Mouse (Mus musculus) heart, embryonic 14.5 days (tissue): ENCODE data around the gene Zfp882. TPM values are rescaled to one million over a fixed set of nuclear protein-coding genes. Genes with fewer than 3 reads are reported as not detected.
"Not testable (repeated sequence)": the region's sequence is repeated elsewhere in the genome, so short reads cannot be mapped to it uniquely, and the experiment has no call there.

Experiments used
- ATAC-seq: fragments of 200-750 bp; cut with Nextera tagmentation; 2 replicates; pipeline ENCODE4 v1.8.0; 2017; ENCODE audit warnings: low read depth, moderate TSS enrichment; ENCODE audit not compliant: insufficient number of reproducible peaks, insufficient read depth, low FRiP score
- H3K27ac ChIP-seq, 2 experiments: fragments of 200-500 bp in 1 of 2; fragments of 300-500 bp in 1 of 2; sonication (generic) in 1 of 2; replicated peaks in 1 of 2; 2 replicates each; pipeline ENCODE4 v1.5.1; 2012 to 2014; ENCODE audit warnings: low read depth in 2 of 2, low read length in 2 of 2, control low read depth in 1 of 2, mild to moderate bottlenecking in 1 of 2, mixed read lengths in 1 of 2; ENCODE audit not compliant: control insufficient read depth in 1 of 2, insufficient read depth in 1 of 2
- H3K27me3 ChIP-seq: fragments of 300-500 bp; sonication (generic); 2 replicates; pipeline ENCODE4 v1.6.1; 2014; ENCODE audit warnings: mild to moderate bottlenecking, low read length, control low read depth; ENCODE audit not compliant: control insufficient read depth, insufficient read depth
- H3K36me3 ChIP-seq: fragments of 300-500 bp; sonication (generic); 2 replicates; pipeline ENCODE4 v1.6.1; 2014; ENCODE audit warnings: mild to moderate bottlenecking, control low read depth, low read length, mixed read lengths; ENCODE audit not compliant: control insufficient read depth, insufficient read depth
- H3K4me1 ChIP-seq, 2 experiments: fragments of 200-500 bp in 1 of 2; fragments of 300-500 bp in 1 of 2; sonication (generic) in 1 of 2; 2 replicates each; pipeline ENCODE4 v1.6.1; 2012 to 2014; ENCODE audit warnings: low read length in 2 of 2, control low read depth in 1 of 2, mixed read lengths in 1 of 2; ENCODE audit not compliant: control insufficient read depth in 2 of 2, insufficient read depth in 2 of 2
- H3K4me2 ChIP-seq: fragments of 300-500 bp; sonication (generic); 2 replicates; pipeline ENCODE4 v1.6.1; 2014; ENCODE audit warnings: mild to moderate bottlenecking, low read length
- H3K4me3 ChIP-seq, 2 experiments: fragments of 200-500 bp in 1 of 2; fragments of 300-500 bp in 1 of 2; sonication (generic) in 1 of 2; 2 replicates each; pipeline ENCODE4 v1.5.1; 2012 to 2014; ENCODE audit warnings: low read length in 2 of 2, mild to moderate bottlenecking in 2 of 2, control low read depth in 1 of 2, low read depth in 1 of 2, moderate library complexity in 1 of 2; ENCODE audit not compliant: control insufficient read depth in 1 of 2, insufficient read depth in 1 of 2
- H3K9ac ChIP-seq: fragments of 300-500 bp; sonication (generic); 2 replicates; pipeline ENCODE4 v1.6.1; 2014; ENCODE audit warnings: mild to moderate bottlenecking, low read length
- H3K9me3 ChIP-seq: fragments of 300-500 bp; sonication (generic); 2 replicates; pipeline ENCODE4 v1.6.1; 2016; ENCODE audit warnings: low read length, control low read depth; ENCODE audit not compliant: control insufficient read depth
- WGBS: fragments of 180-500 bp; shearing (Covaris S2); extraction: QIAGEN DNeasy Blood & Tissue Kit; methylation state at CpG from one replicate; pipeline ENCODE4 v1.1.7; 2014; 5-methylcytosine and 5-hydroxymethylcytosine counted together
- polyA plus RNA-seq: library from polyadenylated mRNA; unstranded; fragments of >200 nt; fragmentation: Nextera tagmentation; extraction: Ambion mirVana; gene quantifications from 2 replicates; pipeline ENCODE4 v1.2.1, GENCODE M21; 2014

Gene Zfp882
- polyA plus RNA-seq, 1 experiment from 2014 or later, result 3.8 TPM

DNA sequence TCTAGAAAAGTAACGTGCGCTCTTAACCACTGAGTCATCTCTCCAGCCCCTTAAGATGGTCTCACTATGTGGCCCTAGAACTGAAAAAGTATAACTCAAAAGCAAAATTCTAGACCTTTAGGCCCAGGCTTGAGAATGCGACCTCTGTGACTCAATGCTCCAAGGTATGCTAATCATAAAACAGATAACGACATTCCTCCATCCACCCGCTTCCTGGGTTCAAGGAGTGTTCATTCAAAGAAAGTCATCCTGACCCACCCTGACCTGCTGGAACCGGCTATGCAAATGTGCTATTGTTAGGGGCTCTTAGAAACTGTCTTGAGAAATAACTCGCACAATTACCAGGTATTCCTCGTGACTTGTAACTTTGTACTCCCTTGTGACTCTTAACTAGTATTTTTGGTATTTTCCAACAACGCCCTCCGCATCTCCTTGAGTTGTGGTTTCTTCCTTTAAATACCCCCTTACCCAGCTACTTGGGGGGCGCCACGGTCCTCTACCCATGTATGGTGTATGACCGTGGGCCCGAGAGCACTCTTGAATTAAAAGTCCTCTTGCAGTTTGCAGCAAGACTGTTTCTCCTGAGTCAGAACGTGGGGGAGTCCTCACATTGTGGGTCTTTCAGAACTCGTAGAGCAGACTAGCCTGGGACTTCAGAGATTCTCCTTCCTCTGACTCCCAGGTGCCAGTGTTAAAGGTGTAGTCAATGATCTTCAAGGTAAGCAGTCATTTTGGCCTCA is 44.7 kb downstream of the Zfp882 start:
- ATAC-seq, H3K27ac ChIP-seq, H3K4me3 ChIP-seq, H3K9me3 ChIP-seq, H3K27me3 ChIP-seq, H3K9ac ChIP-seq, H3K4me2 ChIP-seq: not testable (repeated sequence)
- Histone ChIP-seq H3K4me1 (peaks cover 3 to 18% of the 10 kb centered on the region in 2 experiments; a peak in 3 of 4 replicates), H3K36me3 (peaks cover 11% of the 10 kb centered on the region)
- WGBS, result 92% methylated on average over 16 of the region's 16 CpGs

DNA sequence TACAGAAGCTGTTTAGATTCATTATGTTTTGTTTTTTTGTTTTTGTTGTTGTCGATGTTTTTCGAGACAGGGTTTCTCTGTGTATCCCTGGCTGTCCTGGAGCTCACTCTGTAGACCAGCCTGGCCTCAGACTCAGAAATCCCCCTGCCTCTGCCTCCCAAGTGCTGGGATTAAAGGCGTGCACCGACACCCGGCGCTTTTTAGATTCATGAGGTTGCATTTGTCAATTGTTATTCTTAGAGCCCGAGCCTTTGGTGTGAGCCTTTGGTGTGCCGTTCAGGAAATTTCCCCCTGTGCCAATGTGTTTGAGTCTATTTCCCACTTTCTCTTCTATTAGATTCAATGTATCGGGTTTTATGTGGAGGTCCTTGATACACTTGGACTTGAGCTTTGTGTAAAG is 46.3 kb downstream of the Zfp882 start:
- Histone ChIP-seq H3K9me3 (0 out of 2 replicates have a peak, but pooled peaks cover 3% of the 10 kb centered on the region), H3K4me1 (peaks cover 3 to 18% of the 10 kb centered on the region in 2 experiments; a peak in 3 of 4 replicates), H3K27ac (no peak overlapping the region), H3K9ac (no peak overlapping the region), H3K4me2 (no peak overlapping the region), H3K36me3 (peaks cover 11% of the 10 kb centered on the region), H3K4me3 (no peak overlapping the region), H3K27me3 (no peaks in the 10 kb centered on the region)
- no peak for ATAC-seq
- 97% methylated on average over 9 of the region's 9 CpGs for WGBS

DNA sequence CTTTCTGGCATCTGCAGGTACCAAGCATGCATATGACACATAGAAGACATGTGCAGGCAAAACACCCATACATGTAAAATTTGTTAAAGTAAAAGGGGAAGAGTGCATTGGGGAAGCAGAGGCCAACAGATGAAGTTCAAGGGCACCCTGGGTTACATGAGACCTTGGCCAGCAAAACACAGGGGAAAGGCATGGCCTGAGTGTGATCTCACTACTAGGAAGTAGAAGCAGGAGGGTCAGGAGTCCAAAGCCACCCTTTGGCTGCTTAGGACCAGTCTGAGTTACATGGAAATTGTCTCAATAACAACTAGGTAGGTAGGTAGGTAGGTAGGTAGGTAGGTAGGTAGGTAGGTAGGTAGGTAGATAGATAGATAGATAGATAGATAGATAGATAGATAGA is 52.1 kb downstream of the Zfp882 start:
- ATAC-seq, result no peak
- no peak overlapping the region for H3K4me2 ChIP-seq
- H3K27ac ChIP-seq, result no peak overlapping the region
- no peak overlapping the region for H3K4me3 ChIP-seq
- no peak overlapping the region for H3K9ac ChIP-seq
- no peaks in the 10 kb centered on the region for H3K9me3 ChIP-seq
- peaks cover 9% of the 10 kb centered on the region for H3K36me3 ChIP-seq
- H3K27me3 ChIP-seq, result no peaks in the 10 kb centered on the region
- H3K4me1 ChIP-seq, result peaks cover 0 to 4% of the 10 kb centered on the region in 2 experiments; a peak in 1 of 4 replicates

DNA sequence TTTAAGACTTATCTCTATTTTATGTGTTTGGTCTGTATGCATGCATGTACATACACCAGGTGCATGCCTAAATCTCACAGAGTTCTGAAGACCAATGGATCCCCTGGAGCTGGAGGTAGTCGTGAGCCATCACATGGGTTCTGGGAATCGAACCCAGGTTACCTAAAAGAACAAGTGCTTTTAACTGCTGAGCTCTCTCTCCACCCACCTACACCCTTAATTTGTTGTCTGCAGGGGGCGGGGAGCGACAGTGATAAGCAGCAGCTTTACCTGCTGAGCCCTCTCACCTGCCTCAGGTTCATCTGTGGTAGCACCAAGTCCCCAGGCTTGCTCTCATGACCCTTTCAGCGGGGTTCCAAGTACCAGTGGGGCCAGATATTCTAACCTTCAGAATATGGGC is 53.4 kb downstream of the Zfp882 start:
- Histone ChIP-seq H3K27ac (no peak overlapping the region), H3K4me2 (no peak overlapping the region), H3K9me3 (peaks cover 5% of the 10 kb centered on the region; the same call in 1 of the 2 replicates), H3K36me3 (peaks cover 22% of the 10 kb centered on the region), H3K4me3 (no peak overlapping the region), H3K4me1 (peaks cover 0 to 4% of the 10 kb centered on the region in 2 experiments; a peak in 1 of 4 replicates), H3K9ac (no peak overlapping the region), H3K27me3 (no peaks in the 10 kb centered on the region)
- 84% methylated on average over 5 of the region's 5 CpGs for WGBS
- no peak for ATAC-seq

GRCm38 (mm10) chr8:71964051-71964450 is 55.6 kb downstream of the Zfp882 start:
- H3K36me3 ChIP-seq, result peaks cover 44% of the 10 kb centered on the region
- no peaks in the 10 kb centered on the region for H3K27me3 ChIP-seq
- H3K27ac ChIP-seq, result no peak overlapping the region
- no peak overlapping the region for H3K4me2 ChIP-seq
- 72% methylated on average over 3 of the region's 3 CpGs for WGBS
- no peak overlapping the region for H3K4me3 ChIP-seq
- no peak overlapping the region for H3K9ac ChIP-seq
- H3K9me3 ChIP-seq, result peaks cover 5% of the 10 kb centered on the region; the same call in 1 of the 2 replicates
- no peak for ATAC-seq
- peaks cover 0 to 4% of the 10 kb centered on the region in 2 experiments; a peak in 1 of 4 replicates for H3K4me1 ChIP-seq

- WGBS, result 77% methylated on average over 2 of the region's 2 CpGs
- Histone ChIP-seq H3K27ac (no peak overlapping the region), H3K9me3 (peaks cover 5% of the 10 kb centered on the region; the same call in 1 of the 2 replicates), H3K9ac (no peak overlapping the region), H3K36me3 (peaks cover 54% of the 10 kb centered on the region), H3K4me2 (no peak overlapping the region), H3K27me3 (no peaks in the 10 kb centered on the region), H3K4me1 (peaks cover 0 to 4% of the 10 kb centered on the region in 2 experiments; a peak in 1 of 4 replicates), H3K4me3 (no peak overlapping the region)
- no peak for ATAC-seq
These were observed 56.8 kb downstream of the Zfp882 start for GRCm38 (mm10) chr8:71965166-71965565.
